Mouse (Mus musculus): ENCODE measurements around the gene Fam219a.
A peak's percentile ranks its signal among the peaks of the same experiment; 100 is the strongest.

Gene Fam219a

GRCm38 (mm10) chr4:41502986-41503412 is 66.3 kb downstream of the Fam219a start, which contains the start of gene AI464131:
AI464131 (minus strand) TSS chr4:41503076.
- peak; percentile 100 for DNase-seq

DNA sequence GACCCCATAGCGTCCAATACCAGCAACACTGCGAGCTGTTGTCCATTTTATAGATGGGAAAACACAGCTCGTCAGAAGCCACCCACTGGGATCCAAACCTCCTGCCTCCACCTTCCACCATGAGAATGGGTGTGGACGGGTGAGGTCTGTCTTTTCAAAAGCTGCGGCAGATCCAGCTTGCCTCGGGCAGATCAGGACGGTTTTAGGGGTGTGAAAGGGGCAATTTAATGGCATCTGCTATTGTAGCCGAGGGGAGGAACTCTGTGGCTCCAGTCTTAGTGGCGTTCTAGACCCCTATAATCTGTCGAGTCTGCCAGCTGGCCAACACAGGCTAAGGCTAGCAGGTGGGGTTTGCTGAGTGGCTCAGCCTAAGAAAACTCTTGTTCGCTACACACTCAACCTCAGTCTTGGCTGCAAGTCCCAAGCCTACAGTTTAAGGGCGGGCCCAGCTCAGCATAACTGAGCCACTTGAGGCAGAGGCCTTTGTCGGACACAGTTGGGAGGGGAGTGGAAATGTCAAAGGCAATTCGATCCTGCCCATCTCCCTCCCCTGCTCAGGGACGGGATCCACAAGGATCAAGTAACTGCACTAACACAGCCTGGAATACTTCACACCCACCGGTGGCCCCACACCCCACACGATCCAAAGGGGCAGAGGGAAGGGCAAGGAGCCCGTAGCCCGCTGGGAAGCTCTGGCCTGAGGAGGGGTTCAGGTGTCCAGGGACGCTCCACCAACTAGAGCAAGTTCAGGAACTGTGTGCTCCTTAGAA is 67.0 kb downstream of the Fam219a start:
- peak; percentile 77 for DNase-seq

- DNase-seq, result no peak
Observed at GRCm38 (mm10) chr4:41500787-41501186, 68.6 kb downstream of the Fam219a start.

DNA sequence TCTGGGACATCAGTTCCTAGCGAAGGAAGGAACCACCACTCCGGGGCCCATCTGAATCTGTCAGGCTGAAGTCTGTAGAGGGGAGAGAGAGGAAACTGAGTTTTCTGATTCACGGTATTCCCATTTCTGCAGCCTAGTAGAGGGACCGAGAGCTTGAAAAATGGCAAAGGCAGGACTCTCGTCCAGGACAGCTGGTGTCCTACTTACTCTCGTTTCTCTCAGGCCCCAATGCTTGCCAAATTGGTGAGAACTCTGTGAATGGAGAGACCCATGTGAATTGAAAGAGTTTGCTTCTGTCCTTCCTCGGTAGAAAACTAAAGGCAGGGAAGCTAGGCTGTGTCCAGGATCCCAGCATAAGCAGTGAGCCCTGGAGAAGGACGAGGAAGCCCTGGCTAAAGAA is 69.7 kb downstream of the Fam219a start:
- no peak for DNase-seq

DNA sequence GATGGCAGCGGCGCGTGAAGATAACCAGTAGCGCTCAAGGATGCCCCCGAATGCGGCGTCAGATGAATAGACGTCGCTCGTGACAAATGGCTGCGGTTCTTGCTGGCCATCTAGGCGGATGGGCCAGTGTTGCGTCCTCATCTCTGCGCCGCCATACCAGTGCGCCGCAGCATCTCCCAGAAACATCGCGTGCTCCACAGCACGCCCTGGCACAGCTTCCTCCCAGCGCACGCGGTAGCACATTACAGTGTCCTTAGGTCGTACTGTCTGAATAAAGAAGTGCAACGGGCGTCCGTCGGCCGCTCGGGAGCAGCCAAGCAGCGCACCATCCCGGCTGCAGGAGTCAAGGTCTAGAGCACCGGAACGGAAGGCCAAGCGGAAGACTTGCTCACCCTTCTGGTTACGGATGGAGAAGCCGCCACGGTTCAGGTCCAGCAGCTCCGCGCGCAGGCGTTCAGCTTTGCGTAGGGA is 70.4 kb downstream of the Fam219a start:
- DNase-seq, result no peak

GRCm38 (mm10) chr4:41497995-41498845 is 71.1 kb downstream of the Fam219a start:
- no peak for DNase-seq

DNA sequence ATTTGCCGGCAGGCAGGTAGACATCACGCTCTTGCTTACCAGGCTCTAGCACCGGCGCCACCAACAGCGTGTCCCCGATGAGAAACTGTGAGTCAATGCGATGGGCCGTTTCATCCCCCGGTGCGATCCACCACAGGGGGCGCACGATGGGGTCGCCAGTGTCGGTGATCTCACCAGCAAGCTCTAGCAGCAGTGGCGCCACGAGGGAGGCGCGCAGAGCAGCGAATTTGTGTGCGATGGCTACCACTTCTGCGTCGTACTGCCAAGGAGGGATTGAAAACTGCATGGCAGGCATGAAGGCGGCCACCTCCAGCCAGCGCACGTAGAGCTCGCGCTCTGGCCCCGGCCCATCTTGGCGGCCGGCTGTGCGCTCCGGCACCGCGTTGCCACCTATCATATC is 71.8 kb downstream of the Fam219a start:
- DNase-seq, result no peak

- DNase-seq, result no peak
Observed at GRCm38 (mm10) chr4:41497046-41497445, 72.3 kb downstream of the Fam219a start.

DNA sequence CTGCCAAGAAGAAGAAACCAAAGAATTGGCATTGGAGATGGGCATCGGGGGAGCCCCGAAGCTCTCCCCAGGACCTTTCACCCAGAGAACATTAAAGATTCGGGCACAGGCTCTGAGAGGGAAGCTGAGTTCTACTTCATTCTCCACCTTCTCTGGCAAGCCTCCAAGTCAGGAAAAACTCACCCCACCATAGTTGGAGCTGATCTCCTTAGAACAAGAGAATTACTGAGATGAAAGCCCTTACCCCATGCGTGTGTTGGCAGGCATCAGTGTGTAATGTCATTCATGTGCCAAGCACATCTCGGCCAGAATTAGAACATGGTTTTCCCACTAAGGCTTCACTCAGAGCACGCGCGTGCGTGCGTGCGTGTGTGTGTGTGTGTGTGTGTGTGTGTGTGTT is 73.5 kb downstream of the Fam219a start:
- DNase-seq, result peak; percentile 63

GRCm38 (mm10) chr4:41495076-41495475 is 74.3 kb downstream of the Fam219a start:
- DNase-seq, result no peak

DNA sequence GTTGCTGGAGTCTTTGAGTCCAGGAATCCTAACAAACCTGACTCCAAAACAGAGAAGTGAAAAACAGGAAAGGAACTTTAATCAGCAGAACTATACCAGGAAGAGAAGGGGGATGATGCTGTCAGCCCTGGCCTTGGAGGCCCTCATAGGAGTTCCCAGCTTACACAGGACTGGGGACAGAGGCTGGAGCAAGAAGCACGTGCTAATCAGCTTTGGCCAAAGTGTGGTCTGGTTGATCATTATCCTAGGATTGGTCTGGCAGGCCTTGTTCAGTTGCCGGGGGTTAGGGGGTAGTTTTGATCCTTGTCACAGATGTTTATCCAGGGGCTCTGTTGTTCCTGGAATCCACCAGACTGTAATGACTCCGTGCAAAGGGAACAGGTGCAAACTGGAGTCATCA is 75.0 kb downstream of the Fam219a start:
- no peak for DNase-seq

GRCm38 (mm10) chr4:41493464-41494116 is 75.7 kb downstream of the Fam219a start:
- peak; percentile 78 for DNase-seq

DNA sequence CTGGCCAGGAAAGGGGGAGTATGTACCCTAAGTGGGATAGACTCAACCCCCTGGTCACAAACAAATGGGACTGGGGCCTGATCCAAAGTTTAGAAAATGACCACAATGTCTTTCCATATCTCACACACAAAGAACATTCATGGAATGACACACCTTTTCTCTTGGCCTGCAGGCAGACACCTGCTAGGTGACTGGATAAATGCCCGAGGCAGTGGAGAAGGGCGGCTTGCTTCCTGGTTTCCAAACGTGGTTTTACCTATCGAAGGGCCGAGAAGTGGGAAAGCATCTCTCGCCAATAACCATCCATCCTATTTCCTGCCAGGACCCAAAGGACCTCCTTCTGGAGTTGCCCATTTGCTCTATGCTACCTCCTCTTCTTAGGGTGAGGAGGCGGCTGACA is 76.4 kb downstream of the Fam219a start:
- DNase-seq, result no peak

GRCm38 (mm10) chr4:41481601-41482017 is 87.7 kb downstream of the Fam219a start:
- peak; percentile 80 for DNase-seq

DNA sequence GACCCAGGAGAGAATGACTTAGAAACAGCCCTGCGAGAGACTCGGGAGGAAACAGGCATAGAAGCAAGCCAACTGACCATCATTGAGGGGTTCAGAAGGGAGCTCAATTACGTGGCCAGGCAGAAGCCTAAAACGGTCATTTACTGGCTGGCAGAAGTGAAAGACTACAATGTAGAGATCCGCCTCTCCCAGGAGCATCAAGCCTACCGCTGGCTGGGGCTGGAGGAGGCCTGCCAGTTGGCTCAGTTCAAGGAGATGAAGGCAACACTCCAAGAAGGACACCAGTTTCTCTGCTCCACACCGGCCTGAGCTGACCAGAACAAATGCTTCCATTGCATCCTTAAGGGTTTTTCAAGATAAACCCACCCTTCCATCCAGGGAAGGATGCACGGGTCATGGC is 89.1 kb downstream of the Fam219a start:
- peak; percentile 52 for DNase-seq

- peak; percentile 59 for DNase-seq
Observed at GRCm38 (mm10) chr4:41479456-41479804, 89.9 kb downstream of the Fam219a start.

DNA sequence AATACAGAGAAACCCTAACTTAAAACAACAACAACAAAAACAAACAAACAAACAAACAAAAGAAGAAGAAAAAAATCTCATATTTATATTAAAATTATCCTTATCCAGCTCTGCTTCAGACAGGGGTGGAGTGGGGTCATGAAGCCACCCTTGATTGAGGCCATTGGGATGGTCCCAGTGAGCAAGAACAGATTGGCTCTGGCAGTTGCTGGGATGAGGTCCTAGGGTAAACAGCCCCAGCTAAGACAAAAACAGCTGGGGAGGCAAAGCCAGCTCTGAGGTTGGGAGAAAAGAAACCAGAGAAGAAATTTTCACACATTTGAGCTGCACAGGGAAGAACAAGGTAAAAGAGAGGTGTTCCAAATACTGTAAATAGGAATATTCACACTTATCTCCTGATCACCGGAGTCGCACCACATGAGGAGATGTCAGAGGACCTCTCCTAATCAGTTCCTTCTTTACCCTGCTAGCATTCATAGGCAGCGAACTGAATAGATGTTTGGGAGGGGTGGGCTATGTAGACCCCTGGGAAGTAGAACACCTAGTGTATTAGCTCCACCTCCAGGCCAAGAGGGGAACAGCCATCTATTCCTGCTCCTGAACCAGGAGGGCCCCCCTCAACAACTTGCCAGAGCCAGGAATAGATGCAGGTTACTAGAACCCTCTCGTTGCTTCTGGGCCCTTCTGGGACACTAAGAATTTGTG is 90.4 kb downstream of the Fam219a start:
- no peak for DNase-seq

GRCm38 (mm10) chr4:41477648-41478160 is 91.6 kb downstream of the Fam219a start:
- no peak for DNase-seq

DNA sequence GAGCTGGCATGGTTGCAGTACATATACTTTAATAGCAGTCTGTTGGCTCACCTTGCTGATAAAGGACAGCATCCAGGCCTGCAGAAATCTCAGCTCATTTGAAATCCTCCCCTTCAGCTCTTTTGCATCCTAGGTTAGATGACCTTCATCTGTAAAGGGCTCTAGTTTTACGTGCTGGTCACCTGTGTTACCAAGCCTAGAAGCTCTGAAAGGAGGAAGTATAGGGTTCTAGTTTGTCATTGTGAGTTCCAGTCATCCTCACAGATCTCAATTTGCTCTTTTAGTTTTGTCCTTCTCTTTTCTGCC is 98.0 kb downstream of the Fam219a start:
- no peak for DNase-seq

- peak; percentile 25 for DNase-seq
Observed at GRCm38 (mm10) chr4:41470684-41471383, 98.5 kb downstream of the Fam219a start.

DNA sequence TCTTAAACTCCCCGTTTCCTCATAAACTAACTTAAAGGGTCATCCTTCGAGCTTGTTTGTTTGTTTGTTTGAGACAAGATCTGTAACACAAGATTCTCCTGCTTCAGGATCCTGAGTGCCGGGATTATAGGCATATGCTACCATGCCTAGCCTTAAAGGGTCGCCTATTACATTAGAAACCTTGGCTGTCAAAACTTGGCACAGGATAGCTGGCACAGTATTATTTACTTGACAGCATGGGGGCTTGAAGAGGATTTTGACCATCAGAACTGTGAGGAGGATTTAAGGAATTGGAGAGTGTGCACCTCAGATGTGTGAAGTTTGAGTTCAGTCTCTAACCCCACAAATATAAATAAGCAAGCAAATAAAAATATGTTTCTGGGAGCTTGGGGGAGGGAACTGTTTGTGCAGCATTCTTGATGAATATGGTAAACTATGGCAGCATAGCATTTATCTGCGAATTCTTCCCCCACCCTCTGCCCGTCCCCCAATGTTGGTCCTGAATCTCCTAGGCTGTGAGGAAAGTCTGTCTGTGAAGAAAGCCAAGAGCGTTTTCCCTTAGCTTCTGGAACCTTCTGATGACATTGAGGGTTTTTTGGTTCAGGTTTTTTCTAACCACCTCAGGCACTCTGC is 99.2 kb downstream of the Fam219a start:
- no peak for DNase-seq

GRCm38 (mm10) chr4:41469199-41469598 is 100.1 kb downstream of the Fam219a start:
- DNase-seq, result no peak
